Mouse (Mus musculus) adrenal gland, adult 2 months (tissue): ENCODE measurements around the gene Wtap. TPM values are rescaled to one million over a fixed set of nuclear protein-coding genes. Genes with fewer than 3 reads are reported as not detected.
A peak's percentile ranks its signal among the peaks of the same experiment; 100 is the strongest.
"Not testable (repeated sequence)": the region's sequence is repeated elsewhere in the genome, so short reads cannot be mapped to it uniquely, and the experiment has no call there.

ENCODE experiments used
- DNase-seq: peaks from one replicate; pipeline ENCODE4 v3.0.0; 2021
- long read RNA-seq: library from polyadenylated mRNA; stranded (forward); transcript quantifications from one replicate; pipeline ENCODE4 v2.0.0, GENCODE M21; 2021
- polyA plus RNA-seq: library from polyadenylated mRNA; depleted of rRNA; stranded (reverse); fragments of >200 nt; gene quantifications from 2 replicates; pipeline ENCODE4 v1.2.3, GENCODE M21; 2012; rRNA removed
- total RNA-seq, 2 experiments: library from RNA; stranded (reverse); gene quantifications; 2 replicates each; pipeline ENCODE4 v1.2.3; 2021

Gene Wtap
- total RNA-seq (10 to 100 TPM; 54.5 to 60.2 TPM), polyA plus RNA-seq (12.2 and 12.8 TPM in 2 replicates)
- long read RNA-seq, transcript Wtap-204 (6 exons, 3,187 nt): major isoform, 12 of 27 reads
- long read RNA-seq, transcript Wtap-201 (8 exons, 2,051 nt): minor isoform, 6 of 27 reads
- long read RNA-seq, partial matches to known transcripts: 2 of 27 reads
- long read RNA-seq, other reads (novel, unspliced or antisense): 4 of 27 reads

- no peak for DNase-seq
Observed at GRCm38 (mm10) chr17:12994069-12994468, at the start of gene Wtap. Gene Wtap, minus strand, starts transcription at chr17:12994169.

- DNase-seq: not testable (repeated sequence)
Observed at GRCm38 (mm10) chr17:13036627-13037192, 42.7 kb upstream of the Wtap start.

- DNase-seq: no peak
Observed at GRCm38 (mm10) chr17:13013316-13013715, 19.3 kb upstream of the Wtap start.

GRCm38 (mm10) chr17:13009887-13010286, 15.9 kb upstream of the Wtap start:
- DNase-seq: peak; percentile 54

- peak; percentile 52 for DNase-seq
Observed at GRCm38 (mm10) chr17:13008528-13008927, 14.6 kb upstream of the Wtap start.

GRCm38 (mm10) chr17:13007730-13008425, 13.9 kb upstream of the Wtap start:
- DNase-seq: peak; percentile 100

- DNase-seq: no peak
Observed at GRCm38 (mm10) chr17:13006984-13007383, 13.0 kb upstream of the Wtap start.

- DNase-seq: not testable (repeated sequence)
Observed at GRCm38 (mm10) chr17:13006546-13006945, 12.6 kb upstream of the Wtap start, which contains the start of gene Sod2. Gene Sod2, plus strand, starts transcription at chr17:13006846.

- not testable (repeated sequence) for DNase-seq
Observed at GRCm38 (mm10) chr17:13004436-13004835, 10.5 kb upstream of the Wtap start.

GRCm38 (mm10) chr17:13002243-13002642, 8.3 kb upstream of the Wtap start:
- not testable (repeated sequence) for DNase-seq

GRCm38 (mm10) chr17:12999069-12999468, 5.1 kb upstream of the Wtap start:
- DNase-seq: no peak

GRCm38 (mm10) chr17:12997890-12998289, 3.9 kb upstream of the Wtap start:
- DNase-seq: no peak

- peak; percentile 43 for DNase-seq
Observed at GRCm38 (mm10) chr17:12996345-12996744, 2.4 kb upstream of the Wtap start.

- DNase-seq: peak; percentile 98
Observed at GRCm38 (mm10) chr17:12992470-12992991, 1.4 kb downstream of the Wtap start.

- peak; percentile 96 for DNase-seq
Observed at GRCm38 (mm10) chr17:12991635-12992358, 2.2 kb downstream of the Wtap start.

GRCm38 (mm10) chr17:12991194-12991634, 2.8 kb downstream of the Wtap start:
- DNase-seq: no peak

GRCm38 (mm10) chr17:12990567-12991145, 3.3 kb downstream of the Wtap start:
- no peak for DNase-seq

- DNase-seq: not testable (repeated sequence)
Observed at GRCm38 (mm10) chr17:12988096-12988495, 5.9 kb downstream of the Wtap start.

- no peak for DNase-seq
Observed at GRCm38 (mm10) chr17:12983988-12984387, 10.0 kb downstream of the Wtap start.

- no peak for DNase-seq
Observed at GRCm38 (mm10) chr17:12978546-12978945, 15.4 kb downstream of the Wtap start.

GRCm38 (mm10) chr17:12973851-12974250, 20.1 kb downstream of the Wtap start:
- no peak for DNase-seq

- DNase-seq: no peak
Observed at GRCm38 (mm10) chr17:12967173-12967572, 26.8 kb downstream of the Wtap start.
